Mouse (Mus musculus): ENCODE measurements around the gene Mink1. TPM values are rescaled to one million over a fixed set of nuclear protein-coding genes. Genes with fewer than 3 reads are reported as not detected.

Mink1 gene
- polyA plus RNA-seq, 1 experiment from 2014 or later = 20.4 TPM

DNA sequence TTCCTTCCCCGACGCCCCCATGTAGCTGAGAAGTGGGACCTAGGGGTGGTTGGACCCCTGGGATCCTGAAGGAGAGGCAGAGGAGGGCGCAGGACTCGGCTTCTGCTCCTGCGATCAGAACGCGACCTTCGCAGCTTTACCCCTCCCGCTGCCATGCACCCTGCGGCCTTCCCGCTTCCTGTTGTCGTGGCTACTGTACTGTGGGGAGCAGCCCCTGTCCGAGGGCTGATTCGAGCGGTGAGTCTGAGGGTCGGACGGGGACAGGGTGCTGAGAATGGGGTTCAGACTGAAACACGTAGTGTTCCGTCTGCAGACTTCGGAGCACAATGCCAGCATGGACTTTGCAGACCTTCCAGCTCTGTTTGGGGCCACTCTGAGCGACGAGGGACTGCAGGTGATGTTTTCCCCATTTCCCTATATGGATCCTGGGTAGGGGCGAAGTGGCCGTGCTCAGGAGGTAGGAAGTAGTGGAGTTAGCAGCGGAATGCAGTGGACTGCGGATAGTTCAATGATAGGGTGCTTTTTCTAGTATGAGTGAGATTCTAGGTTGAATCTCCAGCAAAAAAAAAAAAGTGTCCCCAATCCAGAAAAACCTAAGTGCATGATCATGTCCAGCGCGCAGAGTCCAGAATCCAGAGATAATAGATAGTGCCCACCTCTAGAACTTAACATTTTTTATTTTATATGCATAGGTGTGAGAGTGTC, 85.2 kb downstream of the Mink1 start:
- H3K36me3 ChIP-seq (ENCODE audit: control insufficient read depth, insufficient read depth, low read length) = peaks cover 51% of the 10 kb centered on the region

DNA sequence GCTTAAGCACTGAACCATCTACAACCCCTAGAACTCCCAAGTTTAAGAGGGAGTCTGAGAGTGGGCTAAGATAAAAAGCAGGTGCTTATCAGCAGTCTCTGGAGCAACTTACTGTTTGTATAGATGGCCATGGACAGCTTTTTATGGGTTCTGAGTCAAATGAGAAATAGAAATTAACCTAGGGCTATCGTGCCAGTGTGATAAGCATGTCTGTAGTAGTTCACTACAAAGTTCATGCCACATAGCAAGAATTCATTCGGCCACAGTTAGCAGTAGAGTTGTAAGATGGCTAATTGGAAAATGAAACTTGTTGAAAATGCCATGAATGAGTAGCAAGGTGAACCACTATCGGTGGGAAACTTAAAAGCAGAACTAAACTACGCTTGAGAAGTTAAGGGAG, 85.8 kb downstream of the Mink1 start:
- peak overlapping the region; percentile 7; the same call in 1 of the 2 replicates for H3K9ac ChIP-seq (replicated peaks; ENCODE audit: low read length)
- DNase-seq = no peak

More for the DNA sequence above, 85.2 kb downstream of the Mink1 start:
- WGBS = 4% methylated on average over 28 of the region's 28 CpGs
- Histone ChIP-seq H3K4me1 (ENCODE audit: control insufficient read depth, insufficient read depth, low read length) (peaks cover 37% of the 10 kb centered on the region), H3K4me2 (ENCODE audit: low read length) (peak overlapping the region; percentile 100), H3K4me3 (replicated peaks; ENCODE audit: low read depth, low read length) (peak overlapping the region; percentile 70), H3K9ac (replicated peaks; ENCODE audit: low read length) (peak overlapping the region; percentile 80), H3K9me3 (ENCODE audit: control insufficient read depth, low read length) (no peaks in the 10 kb centered on the region), H3K27ac (replicated peaks; ENCODE audit: low read depth, low read length) (peak overlapping the region; percentile 95), H3K27me3 (ENCODE audit: control insufficient read depth, insufficient read depth, low read length) (no peaks in the 10 kb centered on the region)
- ATAC-seq (ENCODE audit: low FRiP score, low TSS enrichment) = peak; percentile 5; the same call in 1 of the 2 replicates
- no peak for DNase-seq

DNA sequence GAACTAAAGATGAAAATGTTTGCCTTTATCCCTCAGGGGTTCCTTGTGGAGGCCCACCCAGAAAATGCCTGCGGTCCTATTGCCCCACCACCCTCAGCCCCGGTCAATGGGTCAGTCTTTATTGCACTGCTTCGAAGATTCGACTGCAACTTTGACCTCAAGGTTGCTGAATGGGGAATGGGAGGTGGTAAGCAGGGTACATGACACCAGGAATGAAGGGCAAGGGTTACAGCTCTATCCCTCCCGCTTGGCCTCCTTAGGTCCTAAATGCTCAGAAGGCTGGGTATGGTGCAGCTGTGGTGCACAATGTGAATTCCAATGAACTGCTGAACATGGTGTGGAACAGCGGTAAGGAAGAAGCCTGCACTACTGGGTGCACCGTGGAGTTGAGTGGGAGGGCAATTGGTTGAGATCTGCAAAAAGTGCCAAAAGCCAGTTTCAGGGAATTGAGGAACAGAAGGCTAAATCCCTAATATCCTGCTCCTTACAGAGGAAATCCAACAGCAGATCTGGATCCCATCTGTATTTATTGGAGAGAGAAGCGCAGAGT, 86.6 kb downstream of the Mink1 start:
- Histone ChIP-seq H3K9me3 (ENCODE audit: control insufficient read depth, low read length) (no peaks in the 10 kb centered on the region), H3K9ac (replicated peaks; ENCODE audit: low read length) (no peak overlapping the region), H3K4me2 (ENCODE audit: low read length) (no peak overlapping the region; the same call in 1 of the 2 replicates), H3K27ac (replicated peaks; ENCODE audit: low read depth, low read length) (no peak overlapping the region), H3K36me3 (ENCODE audit: control insufficient read depth, insufficient read depth, low read length) (peaks cover 50% of the 10 kb centered on the region), H3K27me3 (ENCODE audit: control insufficient read depth, insufficient read depth, low read length) (no peaks in the 10 kb centered on the region), H3K4me3 (replicated peaks; ENCODE audit: low read depth, low read length) (peak overlapping the region; percentile 70; the same call in 1 of the 2 replicates), H3K4me1 (ENCODE audit: control insufficient read depth, insufficient read depth, low read length) (peaks cover 41% of the 10 kb centered on the region)
- WGBS = 92% methylated on average over 8 of the region's 8 CpGs
- ATAC-seq (ENCODE audit: low FRiP score, low TSS enrichment) (no peak), DNase-seq (no peak)

More for the DNA sequence above, 85.8 kb downstream of the Mink1 start:
- no peak for ATAC-seq (ENCODE audit: low FRiP score, low TSS enrichment)
- H3K9me3 ChIP-seq (ENCODE audit: control insufficient read depth, low read length) = no peaks in the 10 kb centered on the region
- no peaks in the 10 kb centered on the region for H3K27me3 ChIP-seq (ENCODE audit: control insufficient read depth, insufficient read depth, low read length)
- WGBS = 92% methylated on average over 4 of the region's 4 CpGs
- no peak overlapping the region for H3K27ac ChIP-seq (replicated peaks; ENCODE audit: low read depth, low read length)
- H3K4me2 ChIP-seq (ENCODE audit: low read length) = peak overlapping the region; percentile 100
- peak overlapping the region; percentile 70 for H3K4me3 ChIP-seq (replicated peaks; ENCODE audit: low read depth, low read length)
- peaks cover 41% of the 10 kb centered on the region for H3K4me1 ChIP-seq (ENCODE audit: control insufficient read depth, insufficient read depth, low read length)
- peaks cover 52% of the 10 kb centered on the region for H3K36me3 ChIP-seq (ENCODE audit: control insufficient read depth, insufficient read depth, low read length)

DNA sequence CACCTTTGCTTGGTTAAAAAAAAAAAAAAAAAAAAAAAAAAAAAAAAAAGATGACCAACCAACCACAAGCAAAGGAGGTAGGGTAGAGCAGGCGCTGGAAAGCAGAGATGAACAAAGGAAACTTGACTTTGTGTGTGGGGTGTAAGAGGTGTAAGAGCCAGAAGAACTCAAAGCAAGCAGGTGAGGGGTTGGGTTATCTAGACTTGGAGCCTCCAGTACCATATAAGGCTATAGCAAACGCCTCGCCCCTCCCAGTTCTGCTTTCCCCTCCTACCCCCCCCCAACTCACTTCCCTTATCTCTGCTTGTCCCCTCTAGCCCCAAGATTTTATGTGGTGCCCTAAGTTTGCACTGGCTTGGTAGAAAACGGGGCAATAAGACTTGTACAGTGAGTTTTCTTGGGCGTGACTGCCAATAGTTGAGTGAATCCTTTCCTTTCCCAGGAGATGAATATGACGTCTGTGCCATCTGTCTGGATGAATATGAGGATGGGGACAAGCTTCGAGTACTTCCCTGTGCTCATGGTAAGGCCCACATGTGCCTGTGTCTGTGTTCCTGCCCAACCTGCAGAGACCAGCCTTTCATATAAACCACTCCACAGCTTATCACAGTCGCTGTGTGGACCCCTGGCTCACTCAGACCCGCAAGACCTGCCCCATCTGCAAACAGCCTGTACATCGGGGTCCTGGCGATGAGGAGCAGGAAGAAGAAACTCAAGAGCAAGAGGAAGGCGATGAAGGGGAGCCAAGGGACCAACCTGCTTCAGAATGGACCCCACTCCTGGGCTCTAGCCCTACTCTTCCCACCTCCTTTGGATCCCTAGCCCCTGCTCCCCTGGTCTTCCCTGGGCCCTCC, 87.9 kb downstream of the Mink1 start:
- Histone ChIP-seq H3K27me3 (ENCODE audit: control insufficient read depth, insufficient read depth, low read length) (no peaks in the 10 kb centered on the region), H3K27ac (replicated peaks; ENCODE audit: low read depth, low read length) (no peak overlapping the region), H3K36me3 (ENCODE audit: control insufficient read depth, insufficient read depth, low read length) (peaks cover 43% of the 10 kb centered on the region), H3K4me3 (replicated peaks; ENCODE audit: low read depth, low read length) (no peak overlapping the region), H3K4me2 (ENCODE audit: low read length) (no peak overlapping the region), H3K4me1 (ENCODE audit: control insufficient read depth, insufficient read depth, low read length) (peaks cover 42% of the 10 kb centered on the region), H3K9me3 (ENCODE audit: control insufficient read depth, low read length) (no peaks in the 10 kb centered on the region), H3K9ac (replicated peaks; ENCODE audit: low read length) (no peak overlapping the region)
- ATAC-seq (ENCODE audit: low FRiP score, low TSS enrichment) = no peak
- 86% methylated on average over 12 of the region's 12 CpGs for WGBS
- no peak for DNase-seq

DNA sequence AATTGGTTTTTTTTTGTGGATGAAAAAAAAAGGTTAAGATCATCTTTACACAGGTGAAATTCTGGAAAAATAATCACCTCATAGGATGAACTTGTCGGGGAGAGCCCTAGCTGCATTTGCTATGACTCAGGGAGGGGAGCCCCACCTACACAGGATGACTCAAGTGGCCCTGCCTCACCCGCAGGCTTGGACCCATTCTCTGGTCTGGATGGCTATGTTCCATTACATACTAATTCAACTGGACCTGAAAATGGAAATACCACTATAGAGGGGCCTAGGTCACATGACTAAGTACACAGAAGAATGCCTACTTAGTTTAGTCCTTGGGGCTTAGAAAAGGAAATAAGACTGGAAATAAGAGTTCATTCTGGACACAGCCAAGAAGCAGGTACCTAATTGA, 88.7 kb downstream of the Mink1 start:
- Histone ChIP-seq H3K4me2 (ENCODE audit: low read length) (no peak overlapping the region), H3K4me3 (replicated peaks; ENCODE audit: low read depth, low read length) (no peak overlapping the region), H3K9ac (replicated peaks; ENCODE audit: low read length) (no peak overlapping the region), H3K9me3 (ENCODE audit: control insufficient read depth, low read length) (no peaks in the 10 kb centered on the region), H3K27ac (replicated peaks; ENCODE audit: low read depth, low read length) (no peak overlapping the region), H3K36me3 (ENCODE audit: control insufficient read depth, insufficient read depth, low read length) (peaks cover 43% of the 10 kb centered on the region), H3K4me1 (ENCODE audit: control insufficient read depth, insufficient read depth, low read length) (peaks cover 39% of the 10 kb centered on the region), H3K27me3 (ENCODE audit: control insufficient read depth, insufficient read depth, low read length) (no peaks in the 10 kb centered on the region)
- 85% methylated on average over 2 of the region's 2 CpGs for WGBS
- ATAC-seq (ENCODE audit: low FRiP score, low TSS enrichment) (no peak), DNase-seq (no peak)

DNA sequence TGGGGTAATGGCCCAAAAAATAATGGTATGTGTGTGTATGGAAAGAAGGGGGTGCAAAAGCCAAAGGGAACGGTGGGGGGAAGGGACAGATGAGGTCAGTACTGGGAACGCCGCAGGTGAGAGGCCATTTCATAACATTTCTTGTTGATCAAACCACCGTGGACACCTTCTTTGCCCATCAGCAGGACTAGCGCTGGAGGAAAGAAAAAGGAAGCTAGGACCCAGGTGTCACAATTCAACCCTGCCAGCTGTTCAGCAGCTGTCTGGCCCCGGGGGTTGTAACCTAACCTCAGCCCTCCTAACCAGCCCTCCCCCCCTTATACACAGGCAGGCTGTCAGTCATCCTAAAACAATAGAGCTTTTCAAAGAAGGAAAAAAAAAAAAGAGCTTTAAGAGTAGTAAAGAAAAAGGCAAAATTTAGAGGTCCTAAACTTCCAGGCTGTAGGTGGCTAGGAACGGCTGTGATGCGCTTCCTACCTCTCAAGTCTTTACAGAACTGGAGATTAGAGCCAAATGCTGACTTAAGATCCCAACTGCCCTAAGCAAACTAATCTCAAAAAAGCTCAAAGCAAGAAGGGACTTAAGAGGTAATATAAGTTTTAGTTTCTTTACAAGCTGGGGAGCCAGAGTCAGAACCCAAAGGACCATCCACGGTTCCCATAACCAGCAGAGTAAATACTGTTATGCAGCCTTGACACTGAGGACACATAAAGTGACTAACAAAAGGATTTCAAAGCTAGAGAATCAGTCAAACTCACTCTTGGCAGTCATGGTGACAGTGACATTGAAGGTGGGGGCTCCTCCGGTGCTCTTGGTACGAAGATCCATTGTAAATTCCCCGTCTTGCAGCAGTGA, 89.6 kb downstream of the Mink1 start:
- ATAC-seq (ENCODE audit: low FRiP score, low TSS enrichment) (no peak), DNase-seq (no peak)
- Histone ChIP-seq H3K4me1 (ENCODE audit: control insufficient read depth, insufficient read depth, low read length) (peaks cover 43% of the 10 kb centered on the region), H3K27ac (replicated peaks; ENCODE audit: low read depth, low read length) (no peak overlapping the region), H3K4me2 (ENCODE audit: low read length) (peak overlapping the region; percentile 86), H3K4me3 (replicated peaks; ENCODE audit: low read depth, low read length) (peak overlapping the region; percentile 99), H3K9ac (replicated peaks; ENCODE audit: low read length) (no peak overlapping the region), H3K27me3 (ENCODE audit: control insufficient read depth, insufficient read depth, low read length) (no peaks in the 10 kb centered on the region), H3K9me3 (ENCODE audit: control insufficient read depth, low read length) (no peaks in the 10 kb centered on the region), H3K36me3 (ENCODE audit: control insufficient read depth, insufficient read depth, low read length) (peaks cover 43% of the 10 kb centered on the region)
- 77% methylated on average over 12 of the region's 12 CpGs for WGBS

DNA sequence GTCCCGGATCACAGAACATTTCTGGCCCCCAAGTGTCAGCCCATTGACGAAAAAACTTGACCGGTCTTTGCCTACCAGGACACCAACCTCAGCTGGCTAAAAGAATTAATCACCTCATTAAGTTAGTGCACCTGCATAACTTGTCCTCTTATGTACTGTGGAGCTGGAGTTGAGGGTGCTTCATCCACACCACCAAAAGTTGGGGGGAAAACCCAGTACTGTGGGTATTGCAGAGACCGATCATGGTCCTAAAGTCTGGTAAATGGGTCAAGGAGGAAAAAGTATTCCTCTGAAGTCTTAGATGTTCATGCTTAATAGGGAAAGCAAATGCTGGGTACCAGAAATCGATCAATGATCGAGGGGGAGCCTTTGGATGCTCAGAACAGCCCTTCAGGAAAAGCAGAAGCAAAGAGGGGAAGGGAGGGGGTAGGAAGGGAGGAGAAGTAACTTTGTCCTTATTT, 90.2 kb downstream of the Mink1 start:
- H3K27me3 ChIP-seq (ENCODE audit: control insufficient read depth, insufficient read depth, low read length) = no peaks in the 10 kb centered on the region
- peaks cover 41% of the 10 kb centered on the region for H3K4me1 ChIP-seq (ENCODE audit: control insufficient read depth, insufficient read depth, low read length)
- peak overlapping the region; percentile 99 for H3K4me3 ChIP-seq (replicated peaks; ENCODE audit: low read depth, low read length)
- no peaks in the 10 kb centered on the region for H3K9me3 ChIP-seq (ENCODE audit: control insufficient read depth, low read length)
- H3K27ac ChIP-seq (replicated peaks; ENCODE audit: low read depth, low read length) = peak overlapping the region; percentile 96; the same call in 1 of the 2 replicates
- ATAC-seq (ENCODE audit: low FRiP score, low TSS enrichment) (no peak; the same call in 1 of the 2 replicates), DNase-seq (no peak)
- H3K9ac ChIP-seq (replicated peaks; ENCODE audit: low read length) = peak overlapping the region; percentile 97
- WGBS = 68% methylated on average over 6 of the region's 6 CpGs
- H3K4me2 ChIP-seq (ENCODE audit: low read length) = peak overlapping the region; percentile 86
- H3K36me3 ChIP-seq (ENCODE audit: control insufficient read depth, insufficient read depth, low read length) = peaks cover 43% of the 10 kb centered on the region
